Mouse (Mus musculus) ES-E14 (cell line): ENCODE measurements around the gene Ttpal.

Source experiments
- CHD2 ChIP-seq: IDR thresholded peaks from 2 replicates; pipeline ENCODE4 v1.6.1; 2014; ENCODE audit warnings: mild to moderate bottlenecking, low read depth, low read length, inconsistent platforms
- MAFK ChIP-seq: IDR thresholded peaks from 2 replicates; pipeline ENCODE4 v1.6.1; 2014; ENCODE audit warnings: mild to moderate bottlenecking, low read depth, low read length, inconsistent platforms; ENCODE audit not compliant: insufficient read depth

GRCm38 (mm10) chr2:163613990-163614389, 11.9 kb downstream of the Ttpal start:
- no peak for TF ChIP-seq MAFK
- TF ChIP-seq CHD2 = no peak
